Mouse (Mus musculus) cortical plate, adult 2 months (tissue): ENCODE results near the gene Snupn.
"Not testable (repeated sequence)": the region's sequence is repeated elsewhere in the genome, so short reads cannot be mapped to it uniquely, and the experiment has no call there.

ENCODE experiments used
- CTCF ChIP-seq: fragments of 200-500 bp; IDR thresholded peaks from 2 replicates; pipeline ENCODE4 v1.5.1; 2011; ENCODE audit warnings: mild to moderate bottlenecking, control low read depth, low read length; ENCODE audit not compliant: insufficient read depth; ENCODE audit errors: extremely low read depth
- POLR2A ChIP-seq: fragments of 200-500 bp; IDR thresholded peaks from 2 replicates; pipeline ENCODE4 v1.6.1; 2011; ENCODE audit warnings: mild to moderate bottlenecking, low read length, control low read depth; ENCODE audit not compliant: insufficient read depth; ENCODE audit errors: extremely low read depth

DNA sequence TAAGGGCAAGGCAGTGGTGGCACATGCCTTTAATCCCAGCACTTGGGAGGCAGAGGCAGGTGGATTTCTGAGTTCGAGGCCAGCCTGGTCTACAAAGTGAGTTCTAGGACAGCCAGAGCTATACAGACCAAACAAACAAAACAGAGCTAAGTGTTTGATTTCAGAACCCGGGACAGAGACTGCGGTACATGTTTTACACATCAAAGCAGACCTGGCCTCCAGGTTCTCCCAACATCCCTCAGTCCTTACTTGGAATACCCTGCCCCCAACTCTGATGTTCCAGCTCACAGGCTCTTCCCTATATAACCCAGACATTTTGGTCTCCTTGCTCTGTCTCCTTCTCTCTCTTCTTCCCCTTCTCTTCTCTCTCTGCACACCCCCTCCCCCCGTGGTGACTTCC, 40.7 kb upstream of the Snupn start:
- TF ChIP-seq CTCF, POLR2A: not testable (repeated sequence)
